17 mouse cellular contexts compared by ENCODE assay signal in genomic region chr17:11989296-11989695, GRCm38 (mm10).
"Had no signal": no experiment of that assay in that cellular context is flagged by ENCODE, and none has a peak within 500 bp of the region (broad histone marks: within the 10 kb centered on the region; RNA-seq: fewer than 3 reads in every experiment).

No protein-coding gene starts in this region.

- H3K4me3 ChIP-seq: neural tube, embryonic 12.5 days; neural tube, embryonic 13.5 days; neural tube, embryonic 15.5 days; stomach, embryonic 15.5 days had no signal

- H3K9ac ChIP-seq: neural tube, embryonic 12.5 days; neural tube, embryonic 13.5 days; neural tube, embryonic 15.5 days; stomach, embryonic 15.5 days had no signal

- H3K36me3 ChIP-seq: neural tube, embryonic 12.5 days; neural tube, embryonic 13.5 days; neural tube, embryonic 15.5 days; stomach, embryonic 15.5 days had no signal

- H3K4me2 ChIP-seq: neural tube, embryonic 12.5 days; neural tube, embryonic 13.5 days; neural tube, embryonic 15.5 days; stomach, embryonic 15.5 days had no signal

- H3K4me1 ChIP-seq: stomach, embryonic 15.5 days had no signal

- H3K27me3 ChIP-seq: neural tube, embryonic 13.5 days; neural tube, embryonic 15.5 days; stomach, embryonic 15.5 days had no signal

- DNase-seq: retina, postnatal 1 day; right cerebral cortex, adult 18-20 months; right cerebral cortex, postnatal 14 days; right cerebral cortex, postnatal 25 days; right cerebral cortex, postnatal 4 days; spleen, adult 18-20 months; thymus, adult 18-20 months; thymus, adult 2 months; thymus, postnatal 14 days; thymus, postnatal 25 days; thymus, postnatal 36 days; thymus, postnatal 4 days had no signal

- H3K9me3 ChIP-seq: neural tube, embryonic 12.5 days; neural tube, embryonic 13.5 days; neural tube, embryonic 15.5 days; stomach, embryonic 15.5 days had no signal

- H3K27ac ChIP-seq: neural tube, embryonic 12.5 days; neural tube, embryonic 13.5 days; neural tube, embryonic 15.5 days; stomach, embryonic 15.5 days; stomach, postnatal 0 days had no signal
